Mouse (Mus musculus) bone marrow macrophage, adult 2 months (primary cell): ENCODE measurements around the gene Rims1.

Source experiments
- CTCF ChIP-seq: IDR thresholded peaks from 2 replicates; pipeline ENCODE4 v1.5.1; 2012; ENCODE audit warnings: low read depth, mild to moderate bottlenecking, low read length, moderate library complexity
- POLR2A ChIP-seq: IDR thresholded peaks from 2 replicates; pipeline ENCODE4 v1.6.1; 2012; ENCODE audit warnings: mild to moderate bottlenecking, low read depth, low read length, borderline replicate concordance

DNA sequence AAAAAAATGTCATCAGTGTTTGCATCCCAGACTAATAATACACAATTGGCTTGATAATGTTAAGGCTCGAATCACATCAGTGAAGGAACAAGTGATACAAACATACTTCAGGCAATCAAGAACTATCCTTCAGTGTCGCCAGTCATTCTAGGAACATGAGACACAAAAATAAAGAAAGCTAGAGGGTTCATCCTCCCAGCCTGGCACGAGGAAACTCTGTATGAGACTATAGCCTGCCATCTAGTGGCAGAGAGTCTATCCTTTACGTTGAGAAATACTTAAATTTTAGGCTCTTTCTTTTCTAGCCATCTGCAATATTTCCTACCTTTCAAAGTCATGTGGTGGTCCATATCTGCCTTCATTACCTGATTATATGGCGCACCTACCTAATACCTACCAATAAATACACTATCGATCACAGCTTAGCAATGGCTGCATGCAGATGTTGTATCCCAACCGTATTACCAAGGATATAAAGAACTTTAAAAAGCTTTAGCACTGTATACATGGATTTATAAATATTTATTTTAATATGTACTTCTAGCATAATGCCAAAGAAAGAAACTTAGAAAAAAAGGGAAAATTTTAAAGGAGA, 318.4 kb downstream of the Rims1 start:
- TF ChIP-seq CTCF (no peak), POLR2A (no peak)
